Mouse (Mus musculus): ENCODE results near the gene Il17rd.

Gene Il17rd

GRCm38 (mm10) chr14:27048231-27048956 lies 9.7 kb downstream of the Il17rd start:
- no peak for DNase-seq

- no peak for DNase-seq
These were observed 11.3 kb downstream of the Il17rd start for GRCm38 (mm10) chr14:27050043-27050442.

DNA sequence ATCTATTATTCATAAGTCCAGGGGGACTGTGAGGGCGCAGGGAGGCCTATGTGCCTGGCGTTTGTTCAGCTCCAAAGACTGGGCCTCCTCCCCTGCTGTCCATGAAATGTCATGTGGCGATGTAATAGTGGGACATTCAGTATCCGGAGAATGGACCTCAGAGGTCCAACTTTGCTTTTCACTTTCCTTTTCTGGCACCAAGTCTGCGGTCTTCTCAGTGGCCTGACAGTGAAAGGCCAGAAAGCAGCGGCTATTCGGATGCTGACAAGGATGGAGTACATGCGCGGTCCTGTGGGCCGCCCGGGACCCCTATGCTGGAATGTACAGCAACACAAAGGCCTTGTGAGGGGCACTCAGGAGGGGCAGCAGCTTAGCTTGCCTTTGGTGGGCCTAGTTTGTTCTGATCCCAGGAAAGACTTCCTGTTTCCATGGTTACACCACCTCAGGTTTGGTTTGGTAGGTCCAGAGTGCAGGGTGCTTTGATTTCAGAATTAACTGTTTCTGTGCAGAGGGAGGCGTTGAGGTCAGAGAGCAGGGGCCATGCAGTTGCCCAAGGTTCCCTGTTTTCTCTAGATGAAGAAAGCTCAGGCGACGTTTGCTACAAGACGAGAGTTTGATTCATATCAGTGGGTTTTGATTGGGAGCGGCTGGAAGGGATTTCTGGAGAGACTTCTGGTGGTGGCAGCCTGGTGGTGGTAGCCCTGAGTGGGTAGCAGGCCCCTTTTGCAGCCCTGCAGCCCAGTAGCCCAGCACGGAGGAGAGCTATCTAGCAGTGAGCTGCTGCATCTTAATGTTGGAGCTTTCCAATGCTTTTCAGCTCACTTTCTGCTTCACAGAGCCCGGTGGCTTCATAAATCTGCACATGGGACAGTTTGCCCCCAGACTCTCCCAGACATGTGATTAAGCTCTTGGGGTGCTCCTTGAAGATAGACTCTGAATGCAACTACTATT lies 12.1 kb downstream of the Il17rd start:
- no peak for DNase-seq

GRCm38 (mm10) chr14:27051511-27051895 lies 12.8 kb downstream of the Il17rd start:
- no peak for DNase-seq

GRCm38 (mm10) chr14:27058535-27059223 lies 19.9 kb downstream of the Il17rd start:
- DNase-seq, result no peak

DNA sequence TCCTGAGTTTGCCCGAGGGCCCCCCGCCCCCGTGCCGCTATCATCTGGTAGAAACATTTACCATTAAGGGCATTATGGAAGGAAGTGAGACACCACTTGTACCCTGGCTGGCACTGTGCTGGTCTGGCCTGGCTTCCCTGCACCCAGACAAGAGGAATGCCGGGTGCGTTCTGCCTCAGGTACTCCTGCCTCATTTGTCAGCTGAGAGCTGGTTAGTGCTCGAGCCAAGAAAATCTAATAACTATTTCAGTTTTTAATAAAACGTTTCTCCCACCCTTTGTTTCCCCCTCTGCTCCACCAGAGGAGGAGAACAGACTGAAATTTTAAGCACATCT lies 20.4 kb downstream of the Il17rd start:
- DNase-seq, result no peak

- DNase-seq, result no peak
These were observed 24.6 kb downstream of the Il17rd start for GRCm38 (mm10) chr14:27063338-27063737.

GRCm38 (mm10) chr14:27066171-27066929 lies 27.6 kb downstream of the Il17rd start:
- no peak for DNase-seq

DNA sequence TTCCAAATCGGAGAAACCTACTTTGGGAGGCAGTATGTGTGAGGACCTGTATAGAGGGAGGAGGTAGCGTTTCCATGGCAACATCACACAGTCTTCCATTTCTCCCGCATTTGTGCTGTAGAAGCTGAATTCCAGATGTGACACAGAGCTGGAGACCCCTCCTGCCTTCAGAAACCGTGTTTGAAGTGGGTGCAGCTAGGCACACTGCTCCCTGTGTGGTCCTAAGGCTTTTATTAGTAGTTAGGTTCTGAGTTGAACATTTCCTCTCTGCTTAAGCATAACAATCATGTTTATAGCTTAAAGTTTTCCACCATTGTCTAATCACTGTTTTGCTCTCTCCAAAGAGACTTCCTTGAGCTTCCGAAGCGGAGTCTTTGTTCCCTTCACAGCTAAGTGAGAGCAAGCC lies 29.1 kb downstream of the Il17rd start:
- no peak for DNase-seq

GRCm38 (mm10) chr14:27069434-27070097 lies 30.8 kb downstream of the Il17rd start:
- no peak for DNase-seq

- DNase-seq, result no peak
These were observed 31.4 kb downstream of the Il17rd start for GRCm38 (mm10) chr14:27070128-27070527.

- no peak for DNase-seq
These were observed 32.0 kb downstream of the Il17rd start for GRCm38 (mm10) chr14:27070758-27071157.

DNA sequence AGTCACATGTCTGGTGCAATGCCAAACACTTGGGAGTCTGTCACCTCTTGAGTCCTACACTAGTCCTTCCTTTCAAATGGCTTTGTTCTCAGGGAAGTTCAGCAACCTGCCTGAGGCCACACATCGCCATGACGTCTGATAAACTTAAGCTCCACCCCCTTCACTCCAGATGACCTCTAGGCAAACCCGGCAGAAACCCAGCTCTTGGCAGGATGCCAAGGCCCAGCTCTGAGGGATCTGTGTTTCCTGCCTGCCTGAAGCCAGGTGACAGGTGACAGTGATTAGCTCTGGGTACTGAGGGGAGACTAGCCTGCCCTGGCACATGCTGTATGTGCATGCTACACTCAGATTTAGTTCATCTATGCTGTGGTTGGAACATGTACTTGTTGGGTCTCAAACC lies 33.2 kb downstream of the Il17rd start:
- DNase-seq, result peak; percentile 18

DNA sequence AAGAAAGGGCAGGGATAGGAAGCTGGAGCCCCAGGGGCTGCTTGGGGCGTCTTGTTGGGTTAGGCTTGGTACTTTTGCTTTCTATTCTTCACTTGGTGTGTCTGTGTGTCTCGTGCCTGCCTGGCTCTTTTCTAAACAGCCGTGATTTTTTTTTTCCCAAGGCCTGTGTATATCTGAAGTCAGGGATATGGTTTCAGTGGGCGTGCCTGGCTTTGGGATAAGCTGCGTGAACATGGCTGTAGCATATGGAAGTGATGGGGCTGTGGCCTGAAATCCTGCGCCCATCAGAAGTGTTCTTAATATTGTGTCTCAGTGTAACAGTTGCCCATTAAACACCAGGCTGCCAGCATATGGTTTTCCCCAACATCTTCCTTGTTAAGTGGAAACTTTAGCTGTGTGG lies 36.3 kb downstream of the Il17rd start:
- DNase-seq, result no peak

DNA sequence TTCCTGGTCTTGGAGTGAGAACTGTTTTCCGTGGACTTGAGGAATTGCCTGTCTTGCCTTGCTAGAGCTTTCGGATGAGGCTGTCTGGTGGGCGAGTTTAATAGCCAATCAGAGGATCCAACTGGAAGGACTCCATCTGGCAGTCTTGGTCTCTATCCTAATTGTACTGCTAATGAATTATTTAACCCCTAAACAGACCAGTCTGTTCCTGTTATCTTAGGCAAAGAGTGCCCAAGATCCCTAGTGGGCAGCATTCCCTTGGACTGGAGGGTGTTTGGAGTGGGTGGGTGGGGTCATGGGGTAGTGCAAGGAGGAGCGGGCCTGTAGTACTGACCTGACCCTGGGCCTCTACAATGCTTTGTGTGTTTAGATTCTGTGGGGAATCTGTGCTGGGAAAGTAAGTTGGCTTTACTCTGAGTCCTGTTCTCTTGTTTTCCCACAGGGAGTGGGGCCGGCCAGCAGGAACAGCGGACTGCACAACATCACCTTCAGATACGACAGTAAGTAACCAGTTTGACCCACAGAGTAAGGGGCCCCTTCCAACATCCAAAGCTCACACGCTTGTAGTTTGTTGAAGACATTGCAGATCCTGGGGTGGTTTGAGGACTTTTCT lies 37.3 kb downstream of the Il17rd start:
- DNase-seq, result no peak

DNA sequence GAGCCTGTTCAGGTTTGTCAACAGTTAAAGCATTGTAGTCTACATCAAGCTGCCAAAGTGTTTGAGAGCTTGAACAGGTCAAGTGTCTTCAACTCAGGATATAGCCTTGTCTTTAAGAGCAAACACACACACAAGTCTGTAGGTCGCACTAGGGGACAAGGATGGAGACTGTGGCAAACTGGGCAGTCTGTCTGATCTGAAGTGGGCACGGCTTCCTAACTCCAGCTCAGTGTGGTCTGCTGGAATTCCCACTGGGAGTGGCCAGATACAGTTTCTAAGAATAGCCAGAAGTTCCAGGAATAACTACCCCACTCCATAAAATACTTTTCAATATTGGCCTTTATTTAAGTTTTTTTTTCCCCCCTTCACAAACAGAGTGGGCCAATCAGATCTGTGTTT lies 37.8 kb downstream of the Il17rd start:
- no peak for DNase-seq

DNA sequence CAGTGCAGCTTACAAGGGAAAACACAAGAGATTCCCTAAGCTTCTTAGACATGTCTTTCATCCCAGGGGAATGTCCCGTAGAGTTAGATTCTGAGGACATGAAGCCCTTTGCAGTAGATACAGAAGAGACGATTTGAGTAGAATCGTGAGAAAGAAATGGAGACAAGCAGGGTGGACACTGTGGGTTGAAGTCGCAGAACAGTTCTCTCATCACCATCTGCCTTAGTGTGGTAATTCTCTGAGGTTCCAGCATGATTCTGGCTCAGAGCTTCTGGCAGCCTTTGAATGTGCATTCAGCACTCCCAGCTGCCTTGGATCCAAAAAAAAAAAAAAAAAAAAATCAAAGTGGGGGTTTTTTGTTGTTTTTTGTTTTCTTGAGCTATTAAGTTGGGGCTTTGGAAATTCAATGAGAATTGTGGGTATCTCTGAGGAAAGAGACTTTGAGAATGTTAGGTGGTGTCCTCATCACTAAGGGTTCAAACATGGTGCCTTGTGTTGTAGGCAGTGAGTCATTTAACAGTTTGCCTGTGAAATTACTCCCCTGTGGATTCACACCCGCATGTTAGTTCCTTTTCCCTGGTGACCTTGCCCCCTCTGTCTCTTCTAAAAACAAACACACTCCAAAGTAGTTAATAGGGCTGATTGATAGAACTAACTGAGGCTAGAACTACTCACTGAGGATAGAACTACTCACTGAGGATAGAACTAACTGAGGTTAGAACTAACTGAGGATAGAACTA lies 43.0 kb downstream of the Il17rd start:
- DNase-seq, result no peak

- DNase-seq, result no peak
These were observed 46.7 kb downstream of the Il17rd start for GRCm38 (mm10) chr14:27085471-27085870.

DNA sequence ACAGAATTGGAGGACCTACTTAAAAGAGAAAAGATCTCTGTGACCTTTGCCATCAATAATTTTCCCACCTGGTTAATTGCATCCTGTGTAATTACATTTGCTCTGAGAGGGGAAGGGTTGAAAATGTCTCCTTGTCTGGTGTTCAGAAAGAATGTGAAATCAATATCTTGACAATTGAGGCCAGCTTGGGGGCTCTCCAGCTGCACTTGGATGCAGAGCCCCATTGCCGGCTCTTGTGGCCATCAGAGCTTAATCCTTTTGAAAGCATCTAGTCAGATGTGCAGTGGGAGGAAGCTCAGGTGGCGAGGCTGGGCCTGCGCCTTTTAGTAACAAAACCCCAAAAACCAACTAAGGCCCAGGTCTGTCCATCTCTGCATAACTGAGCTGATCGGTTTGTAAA lies 47.3 kb downstream of the Il17rd start:
- no peak for DNase-seq

GRCm38 (mm10) chr14:27094247-27094646 lies 55.5 kb downstream of the Il17rd start:
- DNase-seq, result no peak

GRCm38 (mm10) chr14:27096133-27096532 lies 57.4 kb downstream of the Il17rd start:
- no peak for DNase-seq

Measured in thymus, postnatal 4 days (tissue).